Mouse (Mus musculus) ES-CJ7 (cell line): ENCODE measurements around the gene Actrt2.

ENCODE experiments used
- DNase-seq: peaks from one replicate; pipeline ENCODE4 v3.0.0; 2011; ENCODE audit warnings: low read depth, low spot score

Actrt2 gene

GRCm38 (mm10) chr4:154667767-154668166, at the start of gene Actrt2:
TSS of gene Actrt2 (minus strand) at chr4:154667867.
- DNase-seq: no peak

DNA sequence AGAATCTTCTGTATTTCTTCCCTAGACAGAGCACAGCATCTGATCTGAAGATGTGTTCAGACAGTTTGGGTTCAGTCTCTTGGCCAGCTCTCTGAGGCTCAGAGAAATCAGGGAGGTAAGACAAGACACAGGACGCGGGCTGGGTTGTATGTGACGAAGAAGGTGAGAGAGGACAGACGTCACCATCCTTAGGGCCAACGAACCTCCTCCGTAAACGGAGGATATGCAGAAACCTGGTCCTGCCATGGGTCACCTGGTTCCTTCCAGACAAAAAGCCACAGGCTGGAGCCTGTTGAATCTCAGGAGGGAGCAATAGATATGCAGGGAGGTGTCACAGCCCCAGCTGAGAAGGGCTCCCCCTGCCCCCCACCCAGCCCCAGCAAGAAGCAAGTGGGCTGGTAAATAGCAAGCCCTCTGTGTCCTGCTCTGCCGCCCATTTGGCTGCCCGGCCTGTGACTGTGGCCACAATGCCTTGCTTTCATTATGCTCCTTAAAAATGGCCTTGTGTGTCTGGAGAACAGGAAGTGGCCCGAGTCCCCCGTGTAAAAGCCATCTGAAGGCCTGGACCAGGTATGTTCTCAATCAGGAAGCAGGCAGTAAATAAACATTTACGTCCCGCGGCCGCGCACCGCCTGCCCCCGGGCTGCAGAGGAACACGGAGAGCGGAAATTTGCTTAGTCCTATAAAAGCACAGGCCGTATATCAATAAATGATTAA, 41.9 kb upstream of the Actrt2 start:
- DNase-seq: no peak

DNA sequence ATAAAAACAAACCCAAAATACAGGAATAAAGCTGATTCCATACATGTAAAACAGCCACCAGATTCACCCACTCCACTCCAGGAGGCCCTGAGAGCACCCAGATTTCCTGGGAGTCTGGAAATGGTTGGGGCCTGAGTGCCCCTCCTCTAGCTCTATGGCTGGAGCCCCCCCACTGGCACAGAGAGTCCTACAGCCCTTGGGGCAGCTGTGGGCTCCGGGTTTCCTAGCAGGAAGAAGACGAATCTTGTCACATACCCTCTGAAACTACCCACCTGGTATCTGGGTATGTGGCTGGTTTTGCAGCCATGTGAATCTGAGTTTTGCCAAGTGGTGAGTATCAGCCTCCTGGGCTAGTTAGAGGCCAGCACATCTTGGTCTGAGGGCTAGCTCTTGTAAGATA, 41.1 kb upstream of the Actrt2 start:
- DNase-seq: no peak

DNA sequence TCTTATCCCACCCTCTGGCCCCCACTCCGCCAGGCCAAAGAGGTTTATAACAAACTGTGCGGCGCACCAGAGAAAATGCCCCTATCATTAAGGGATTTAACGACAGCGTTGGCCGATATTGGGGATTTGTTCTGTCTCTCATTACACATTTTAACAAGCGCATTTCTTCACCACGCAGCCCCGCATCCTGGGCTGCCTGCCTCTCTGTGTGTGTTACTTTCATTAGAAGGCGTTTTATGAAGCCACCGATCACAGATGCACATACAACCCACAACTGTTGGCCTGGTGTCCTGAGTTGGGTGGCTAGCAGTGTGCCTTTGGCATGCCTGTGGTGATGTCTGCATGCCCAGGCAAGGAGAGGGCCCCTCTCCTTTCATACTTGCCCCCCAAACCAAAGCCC, 40.6 kb upstream of the Actrt2 start:
- DNase-seq: no peak

DNA sequence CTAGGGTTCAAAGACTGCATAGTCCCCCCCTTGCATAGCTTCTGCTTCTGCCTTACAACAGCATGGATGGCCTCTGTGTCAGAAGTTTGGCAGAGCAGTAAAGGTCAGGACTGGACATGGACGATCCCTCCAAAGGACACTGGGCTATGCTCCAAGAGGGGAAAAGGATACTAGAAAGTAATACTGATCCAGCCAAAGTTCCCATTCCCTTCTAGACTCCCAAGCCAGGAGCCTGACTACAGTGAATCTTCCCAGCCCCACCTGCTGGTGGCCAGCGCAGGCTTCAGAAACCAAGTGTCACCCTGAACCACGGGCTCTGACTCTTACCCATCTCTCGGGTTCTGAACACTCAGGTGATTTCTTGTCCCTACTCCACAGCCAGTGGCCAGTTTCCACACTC, 39.9 kb upstream of the Actrt2 start:
- no peak for DNase-seq

GRCm38 (mm10) chr4:154706442-154706841, 38.8 kb upstream of the Actrt2 start:
- DNase-seq: no peak

- DNase-seq: no peak
Measured at GRCm38 (mm10) chr4:154705681-154706080, 38.0 kb upstream of the Actrt2 start.

DNA sequence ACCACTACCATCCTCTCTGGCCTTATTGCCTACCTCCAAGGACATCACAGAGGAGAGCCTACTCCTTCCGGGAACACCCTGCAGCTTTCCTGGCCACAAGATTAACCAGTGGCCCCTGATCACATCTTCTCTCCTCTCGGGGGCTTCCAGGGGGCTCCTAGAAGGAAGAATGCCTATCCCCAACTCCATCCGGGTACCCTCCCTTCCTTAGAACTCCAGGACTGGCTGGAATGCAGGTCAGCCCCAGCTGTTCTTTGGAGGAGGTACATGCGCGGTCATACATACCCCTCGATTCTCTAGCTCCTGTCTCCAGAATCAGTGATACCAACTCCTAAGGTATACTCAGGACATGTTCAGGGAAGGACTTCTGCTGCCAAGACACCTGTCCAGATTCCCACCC, 37.4 kb upstream of the Actrt2 start:
- DNase-seq: no peak

DNA sequence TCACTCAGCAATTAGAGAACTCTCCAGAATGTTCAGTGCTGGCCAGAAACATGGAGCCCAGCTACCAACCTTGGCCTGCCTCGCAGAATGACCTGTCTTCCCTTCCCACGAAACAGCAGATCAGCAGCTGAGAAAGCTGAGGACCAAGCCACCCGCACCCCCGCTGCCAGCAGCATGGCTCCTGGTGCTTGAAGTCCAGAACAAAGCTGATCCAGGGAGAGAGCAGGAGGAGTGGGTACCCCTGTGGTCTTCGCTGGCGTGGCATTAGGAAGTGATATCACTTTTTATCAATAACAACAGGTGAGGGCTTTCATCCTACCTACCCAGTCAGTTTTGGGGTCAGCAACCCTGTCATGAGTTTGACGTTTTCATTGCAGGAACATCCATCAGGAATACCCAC, 36.9 kb upstream of the Actrt2 start:
- DNase-seq: no peak

GRCm38 (mm10) chr4:154703426-154704070, 35.9 kb upstream of the Actrt2 start:
- no peak for DNase-seq

DNA sequence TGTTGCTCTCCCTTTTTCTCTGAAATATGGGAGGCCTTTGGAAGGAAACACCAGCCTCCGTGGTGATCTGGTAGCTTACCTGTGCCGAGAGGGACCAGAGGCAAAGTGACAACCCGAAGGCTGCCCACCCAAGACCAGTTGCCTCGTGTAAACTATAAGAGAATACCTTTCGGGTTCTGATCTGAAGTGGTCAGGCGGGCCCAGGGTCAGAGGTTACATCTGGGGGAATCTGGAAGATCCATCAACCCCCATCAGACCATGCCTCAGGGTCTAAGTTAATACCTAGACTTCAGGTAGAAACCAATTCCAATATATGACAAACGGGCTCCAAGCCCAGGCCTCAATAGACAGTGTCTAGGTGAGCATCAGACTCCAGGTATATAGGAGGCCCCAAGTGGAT, 35.3 kb upstream of the Actrt2 start:
- DNase-seq: no peak

DNA sequence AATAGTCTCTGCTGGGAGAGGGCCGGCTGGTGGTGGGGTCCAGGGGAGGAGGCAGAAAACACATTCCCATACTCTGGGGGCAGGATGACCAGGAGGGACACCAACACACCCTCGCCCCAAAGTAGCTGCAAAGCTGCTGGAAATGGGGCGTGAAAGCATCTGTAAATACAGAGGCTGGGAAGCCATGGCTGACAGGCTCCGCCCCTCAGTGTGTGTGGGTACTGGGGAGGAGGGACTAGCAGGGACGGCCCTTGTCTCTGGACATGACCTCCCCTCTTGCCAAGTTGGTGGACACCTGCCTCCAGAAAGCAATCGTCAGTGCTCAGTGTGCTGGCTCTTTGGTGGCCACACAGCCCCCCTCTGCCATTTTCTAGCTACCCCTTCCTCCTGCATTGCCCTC, 34.5 kb upstream of the Actrt2 start:
- DNase-seq: no peak

DNA sequence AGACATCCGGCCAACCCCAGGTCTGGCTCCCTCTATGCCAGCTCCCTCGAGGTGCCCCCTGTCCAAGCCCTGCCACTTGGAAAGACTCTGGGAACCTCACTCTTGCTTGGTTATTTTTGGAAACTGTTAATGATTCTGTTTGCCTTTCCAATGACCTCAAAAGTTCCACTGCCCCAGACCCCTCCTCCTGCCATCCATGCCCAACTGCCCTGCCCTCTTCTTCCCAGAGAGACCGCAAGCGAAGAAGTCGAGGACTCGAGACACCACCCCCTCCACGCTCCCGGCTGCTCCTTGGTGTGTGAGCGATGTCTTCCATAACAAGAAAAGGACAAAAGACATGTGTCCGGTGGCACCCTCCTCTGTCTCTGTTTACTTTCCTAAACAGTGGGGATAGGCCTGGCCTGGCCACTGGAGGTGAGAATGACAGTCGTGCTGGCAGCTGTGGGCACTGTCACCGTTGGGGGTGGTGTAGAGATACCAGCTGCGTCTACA, 33.3 kb upstream of the Actrt2 start:
- no peak for DNase-seq

DNA sequence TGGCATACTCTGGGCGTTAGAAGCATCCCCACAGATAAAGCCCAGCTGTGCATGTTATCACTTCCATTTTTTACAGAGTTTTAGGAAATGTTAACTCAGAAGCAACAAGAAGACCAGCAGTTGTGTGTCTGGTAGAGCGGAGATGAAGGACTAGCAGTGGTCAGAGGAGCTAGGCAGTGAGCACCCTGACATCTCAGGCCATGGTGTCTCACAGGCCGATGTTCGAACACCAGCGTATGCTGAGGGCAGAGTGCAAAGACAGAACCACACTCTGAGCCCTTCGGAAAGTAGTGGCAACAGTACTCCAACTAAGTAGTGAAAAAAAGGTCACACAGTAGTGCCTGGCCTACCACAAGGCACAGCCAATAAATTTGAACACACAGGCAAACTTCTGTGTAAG, 32.8 kb upstream of the Actrt2 start:
- no peak for DNase-seq

DNA sequence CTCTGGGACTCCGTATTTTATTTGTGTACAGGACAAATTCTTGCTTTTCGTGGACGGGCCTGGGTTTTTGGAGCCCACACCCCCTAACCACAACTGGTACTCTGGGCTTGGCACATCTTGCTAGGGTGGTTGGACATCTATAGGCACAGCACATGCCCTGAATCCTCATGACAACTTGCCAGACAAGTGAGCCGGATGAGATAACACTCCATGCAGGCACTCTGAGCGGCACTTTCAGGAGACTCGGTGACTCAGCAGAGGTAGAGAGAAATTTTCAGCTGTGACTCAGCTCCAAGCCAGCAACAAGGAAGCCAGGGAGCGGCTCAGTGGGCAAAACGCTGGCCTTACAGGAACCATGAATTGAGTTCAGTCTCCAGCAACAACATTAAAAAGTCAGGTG, 31.6 kb upstream of the Actrt2 start:
- no peak for DNase-seq

DNA sequence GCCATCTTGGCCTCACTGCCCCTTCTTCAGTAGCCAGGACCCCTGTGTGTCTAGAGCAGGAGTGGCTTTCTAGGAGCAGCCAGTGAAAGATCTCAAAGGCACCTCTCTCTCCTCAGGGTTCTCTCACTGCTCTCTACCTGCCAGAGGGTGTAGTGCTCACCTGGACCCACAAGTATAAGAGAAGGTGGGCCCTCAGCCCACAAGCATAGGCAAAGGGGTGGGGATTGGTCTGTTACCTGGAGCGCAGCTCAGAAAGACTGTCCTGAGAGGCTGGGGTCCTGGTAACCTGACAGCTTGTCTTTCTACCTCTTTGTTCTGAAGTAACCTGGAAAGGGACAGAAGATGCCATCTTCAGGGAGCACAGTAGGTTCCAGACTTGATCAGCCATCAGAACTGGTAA, 31.0 kb upstream of the Actrt2 start:
- no peak for DNase-seq

DNA sequence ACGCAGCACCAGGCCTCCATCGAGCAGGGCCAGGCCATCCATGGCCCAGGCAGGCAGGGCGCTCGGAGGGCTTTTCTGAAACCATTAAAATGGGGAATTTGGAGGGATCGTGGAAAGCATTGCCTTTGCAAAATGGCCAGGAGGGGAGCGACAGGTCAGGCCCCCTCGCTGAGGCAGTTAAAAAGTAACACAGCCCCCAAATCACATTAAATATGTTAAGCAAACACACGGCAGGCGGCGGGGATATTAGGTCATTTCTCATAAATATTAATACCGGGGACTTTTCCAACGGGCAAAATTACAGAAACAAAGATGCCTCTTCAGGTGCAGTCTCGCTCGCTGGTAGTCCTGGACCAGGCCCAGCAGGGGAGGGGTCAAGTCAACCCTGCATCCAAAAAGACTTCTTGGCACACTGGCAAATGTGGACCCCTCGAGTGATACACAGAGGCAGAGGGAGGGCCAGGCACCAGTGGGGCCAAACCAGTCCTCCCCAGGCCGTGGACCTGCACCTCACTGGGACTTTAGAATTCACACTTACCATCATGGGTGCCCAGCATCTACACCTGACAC, 30.4 kb upstream of the Actrt2 start:
- DNase-seq: no peak

GRCm38 (mm10) chr4:154697476-154697875, 29.8 kb upstream of the Actrt2 start:
- no peak for DNase-seq

DNA sequence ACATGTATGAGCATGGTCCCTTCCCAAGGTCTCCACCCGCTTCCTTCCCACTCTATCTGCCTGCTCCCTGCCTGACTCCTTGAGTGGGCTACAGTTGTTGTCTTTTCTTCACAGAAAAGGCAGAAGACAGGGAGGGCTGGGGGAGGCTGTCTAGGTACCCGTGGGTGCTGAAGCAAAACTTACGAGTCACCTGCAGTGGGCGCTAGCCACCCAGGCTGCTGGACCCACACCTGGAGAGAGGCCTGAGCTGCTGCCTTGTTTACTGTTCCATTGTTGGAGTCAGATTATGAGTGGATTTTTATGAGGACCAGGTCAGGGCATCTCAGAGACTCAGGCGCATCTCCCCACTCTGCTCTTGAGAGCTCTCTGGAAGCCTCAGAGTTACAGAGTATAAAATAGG, 28.9 kb upstream of the Actrt2 start:
- DNase-seq: no peak

DNA sequence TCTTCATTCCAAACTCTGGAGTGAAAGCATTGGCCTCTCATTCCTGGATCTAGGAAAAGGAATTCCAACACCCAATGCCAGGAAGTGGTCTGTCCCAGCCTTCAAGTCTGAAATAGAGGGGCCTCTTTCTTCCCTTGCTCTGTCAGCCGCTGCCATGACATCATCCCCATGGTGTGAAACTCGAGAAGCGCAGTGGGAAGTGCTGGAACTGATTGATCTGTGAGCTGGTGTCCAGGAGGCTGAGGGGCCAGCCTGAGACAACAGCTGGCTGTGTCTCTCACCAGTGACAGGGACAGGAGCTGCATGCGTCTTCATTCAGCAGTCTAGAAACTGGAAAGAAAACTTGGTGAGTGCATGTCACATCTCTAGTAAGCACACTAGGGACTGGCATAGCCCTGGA, 28.5 kb upstream of the Actrt2 start:
- no peak for DNase-seq

DNA sequence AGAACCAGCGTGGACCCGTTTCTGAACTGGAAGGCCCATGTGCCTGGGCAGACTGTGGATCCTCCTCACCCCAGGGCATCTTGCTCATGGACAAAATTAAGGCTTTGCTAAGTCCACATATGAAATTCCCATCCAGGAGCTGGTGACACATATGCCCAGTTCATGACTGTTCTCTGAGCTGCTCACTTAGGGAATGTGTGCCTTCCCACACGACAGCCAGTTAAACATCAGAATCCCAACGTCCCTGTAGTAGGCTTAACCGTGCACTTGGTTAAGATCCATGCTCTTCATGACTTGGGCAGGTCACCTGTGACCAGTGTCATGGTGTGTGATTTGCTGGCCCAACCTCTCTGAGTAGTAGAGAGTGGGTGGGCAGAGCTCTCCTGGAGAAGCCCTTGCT, 26.7 kb upstream of the Actrt2 start:
- no peak for DNase-seq

DNA sequence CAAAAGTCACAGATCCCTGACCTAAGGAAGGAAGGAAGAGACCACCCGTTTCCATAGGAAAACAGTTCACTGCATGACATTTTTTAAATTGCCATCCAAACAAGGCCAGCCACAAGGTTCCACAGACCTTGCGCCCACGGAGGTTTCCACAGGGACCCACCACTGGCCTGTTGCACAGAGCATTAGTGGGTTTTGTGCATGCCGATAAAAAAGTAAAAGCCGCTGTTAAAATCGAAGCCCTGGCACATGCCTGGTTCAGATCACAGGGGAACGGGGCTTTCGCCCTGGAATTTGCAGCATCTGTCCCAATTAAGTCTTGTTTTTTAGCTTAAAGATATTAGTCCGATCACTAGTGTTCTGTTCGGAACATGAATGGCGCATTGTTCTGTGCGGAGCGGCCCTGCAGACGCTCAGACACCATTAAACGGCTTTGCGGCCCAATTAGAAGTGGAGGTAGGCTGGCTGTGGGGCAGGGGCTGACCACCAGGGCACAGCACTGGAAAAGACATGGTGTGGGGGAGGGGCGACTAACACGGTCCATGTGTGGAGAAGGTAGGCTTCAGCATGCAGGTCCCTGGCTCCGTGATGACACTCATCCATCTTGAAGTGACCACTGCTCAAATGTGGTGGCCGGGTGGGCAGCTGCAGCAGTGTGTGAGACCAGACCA, 25.8 kb upstream of the Actrt2 start:
- no peak for DNase-seq
